Mouse (Mus musculus) kidney, adult 2 months (tissue): ENCODE results near the gene Zdhhc1.

ENCODE experiments used
- CTCF ChIP-seq: fragments of 200-500 bp; conservative IDR thresholded peaks from 2 replicates; pipeline ENCODE4 v1.5.1; 2011; ENCODE audit warnings: low read depth, mild to moderate bottlenecking, control low read depth, low read length, moderate library complexity, mixed read lengths; ENCODE audit not compliant: insufficient read depth, insufficient read length
- POLR2A ChIP-seq: fragments of 200-500 bp; IDR thresholded peaks from one replicate; pipeline ENCODE4 v1.6.1; 2011; ENCODE audit warnings: low read depth, low read length, control low read depth

DNA sequence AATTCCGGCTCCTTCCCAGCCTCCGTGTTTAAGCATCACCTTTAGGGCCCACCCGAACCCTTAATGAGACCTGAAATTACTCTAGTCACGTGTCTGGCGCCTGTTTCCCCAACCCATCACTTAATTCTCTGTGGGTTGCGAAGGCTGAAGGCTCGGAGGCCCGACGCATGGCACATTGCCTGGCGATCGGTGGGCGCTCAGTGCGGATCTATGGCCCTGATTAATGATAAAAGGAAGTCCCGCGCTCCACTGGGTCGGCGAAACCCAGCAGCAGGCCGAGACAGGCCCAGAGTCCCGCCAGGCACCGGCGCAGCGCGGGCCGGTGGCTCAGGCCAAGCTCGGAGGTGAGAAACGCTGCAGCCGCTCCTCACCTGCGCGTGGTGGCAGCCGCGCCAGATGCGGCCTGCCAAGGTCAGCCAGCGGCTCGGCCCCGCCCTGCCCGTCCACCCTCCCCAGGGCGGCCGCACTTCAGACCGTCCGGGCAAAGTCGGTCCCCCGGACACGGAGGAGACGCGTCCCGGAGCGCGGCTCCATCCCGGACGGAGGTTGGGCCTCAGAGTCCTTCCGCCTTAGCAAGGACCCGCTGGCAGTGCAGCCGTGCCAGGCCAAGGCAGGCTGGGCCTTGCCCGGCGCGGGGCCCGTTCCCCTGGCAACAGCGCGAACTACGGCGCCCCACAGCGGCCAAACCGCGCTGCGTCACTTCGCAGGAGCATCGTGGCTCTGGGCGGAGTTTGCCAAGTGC lies at the start of gene Zdhhc1:
- TF ChIP-seq CTCF (peak; percentile 51), POLR2A (peak; percentile 41)
